Mouse (Mus musculus) erythroblast, embryonic 14.5 days (primary cell): Measurements from ENCODE around the gene Ttc37.

ENCODE experiments used
- GATA1 ChIP-seq: IDR thresholded peaks from 2 replicates; pipeline ENCODE4 v1.6.1; 2012; ENCODE audit warnings: low read length, inconsistent platforms, mixed read lengths
- TAL1 ChIP-seq: IDR thresholded peaks from 3 replicates; pipeline ENCODE4 v1.6.1; 2012; ENCODE audit warnings: low read length, inconsistent platforms, mixed read lengths

GRCm38 (mm10) chr13:76214928-76215327 is 116.4 kb downstream of the Ttc37 start:
- TF ChIP-seq GATA1 (no peak), TAL1 (no peak)
